Mouse (Mus musculus) stomach, embryonic 14.5 days (tissue): Measurements from ENCODE around the gene Gga1. TPM values are rescaled to one million over a fixed set of nuclear protein-coding genes. Genes with fewer than 3 reads are reported as not detected.
A peak's percentile ranks its signal among the peaks of the same experiment; 100 is the strongest.
"Not testable (repeated sequence)": the region's sequence is repeated elsewhere in the genome, so short reads cannot be mapped to it uniquely, and the experiment has no call there.

Experiments
- ATAC-seq: fragments of 200-750 bp; cut with Nextera tagmentation; 2 replicates; pipeline ENCODE4 v1.8.0; 2017; ENCODE audit warnings: low read depth, moderate TSS enrichment; ENCODE audit not compliant: insufficient number of reproducible peaks, insufficient read depth, low FRiP score
- H3K27ac ChIP-seq: fragments of 300-500 bp; sonication (generic); 2 replicates; pipeline ENCODE4 v1.5.1; 2014; ENCODE audit warnings: mild to moderate bottlenecking, low read length, moderate library complexity, mixed read lengths
- H3K27me3 ChIP-seq: fragments of 300-500 bp; sonication (generic); 2 replicates; pipeline ENCODE4 v1.6.1; 2014; ENCODE audit warnings: low read length, control low read depth, mixed read lengths; ENCODE audit not compliant: control insufficient read depth, insufficient read depth
- H3K36me3 ChIP-seq: fragments of 300-500 bp; sonication (generic); 2 replicates; pipeline ENCODE4 v1.6.1; 2014; ENCODE audit warnings: mild to moderate bottlenecking, control low read depth, low read length, moderate library complexity, mixed read lengths; ENCODE audit not compliant: control insufficient read depth, insufficient read depth
- H3K4me1 ChIP-seq: fragments of 300-500 bp; sonication (generic); 2 replicates; pipeline ENCODE4 v1.6.1; 2014; ENCODE audit warnings: low read length, control low read depth, mixed read lengths; ENCODE audit not compliant: control insufficient read depth, insufficient read depth
- H3K4me2 ChIP-seq: fragments of 300-500 bp; sonication (generic); replicated peaks from 2 replicates; pipeline ENCODE4 v1.6.1; 2014; ENCODE audit warnings: low read depth, low read length, control low read depth
- H3K4me3 ChIP-seq: fragments of 300-500 bp; sonication (generic); 2 replicates; pipeline ENCODE4 v1.5.1; 2014; ENCODE audit warnings: low read depth, low read length, control low read depth
- H3K9ac ChIP-seq: fragments of 300-500 bp; sonication (generic); replicated peaks from 2 replicates; pipeline ENCODE4 v1.6.1; 2014; ENCODE audit warnings: low read depth, mild to moderate bottlenecking, control low read depth, low read length, moderate library complexity, mixed read lengths
- H3K9me3 ChIP-seq: fragments of 300-500 bp; sonication (generic); 2 replicates; pipeline ENCODE4 v1.6.1; 2016; ENCODE audit warnings: low read depth, low read length, control low read depth; ENCODE audit not compliant: control insufficient read depth
- WGBS: fragments of 180-500 bp; shearing (Covaris S2); extraction: QIAGEN DNeasy Blood & Tissue Kit; methylation state at CpG from one replicate; pipeline ENCODE4 v1.1.7; 2014; 5-methylcytosine and 5-hydroxymethylcytosine counted together
- polyA plus RNA-seq: library from polyadenylated mRNA; unstranded; fragments of >200 nt; fragmentation: Nextera tagmentation; extraction: Ambion mirVana; gene quantifications from 2 replicates; pipeline ENCODE4 v1.2.1, GENCODE M21; 2014

Gga1 gene
- polyA plus RNA-seq, 1 experiment from 2014 or later: 38.2 TPM

- Histone ChIP-seq H3K27me3 (no peaks in the 10 kb centered on the region), H3K9me3 (no peaks in the 10 kb centered on the region), H3K36me3 (peaks cover 7% of the 10 kb centered on the region; the same call in 1 of the 2 replicates), H3K9ac (peak within 1 kb of the TSS; percentile 89), H3K4me1 (peaks cover 48% of the 10 kb centered on the region), H3K4me3 (peak within 1 kb of the TSS; percentile 70), H3K27ac (peak within 1 kb of the TSS; percentile 91), H3K4me2 (peak within 1 kb of the TSS; percentile 78)
- WGBS: under 1% methylated on average over 86 of the region's 86 CpGs
- peak; percentile 84 for ATAC-seq
Measured at GRCm38 (mm10) chr15:78842371-78843163, 34.4 kb upstream of the Gga1 start, which contains the start of gene Cdc42ep1. Gene Cdc42ep1 (plus strand): TSS chr15:78842624.

GRCm38 (mm10) chr15:78843581-78844469 is 33.2 kb upstream of the Gga1 start:
- peaks cover 18% of the 10 kb centered on the region; the same call in 1 of the 2 replicates for H3K36me3 ChIP-seq
- no peaks in the 10 kb centered on the region for H3K27me3 ChIP-seq
- 38% methylated on average over 21 of the region's 21 CpGs for WGBS
- H3K4me2 ChIP-seq: peak overlapping the region; percentile 78
- H3K4me3 ChIP-seq: peak overlapping the region; percentile 70
- ATAC-seq: no peak
- H3K9ac ChIP-seq: peak overlapping the region; percentile 89
- H3K9me3 ChIP-seq: no peaks in the 10 kb centered on the region
- H3K27ac ChIP-seq: peak overlapping the region; percentile 91
- H3K4me1 ChIP-seq: peaks cover 48% of the 10 kb centered on the region

- ATAC-seq: peak; percentile 28; the same call in 1 of the 2 replicates
- peak overlapping the region; percentile 91; the same call in 1 of the 2 replicates for H3K27ac ChIP-seq
- H3K27me3 ChIP-seq: no peaks in the 10 kb centered on the region
- WGBS: 26% methylated on average over 9 of the region's 9 CpGs
- H3K9me3 ChIP-seq: no peaks in the 10 kb centered on the region
- H3K4me1 ChIP-seq: peaks cover 41% of the 10 kb centered on the region
- 0 out of 2 replicates have a peak overlapping the region, but pooled peaks have one; percentile 89 for H3K9ac ChIP-seq
- H3K4me2 ChIP-seq: peak overlapping the region; percentile 78
- H3K4me3 ChIP-seq: peak overlapping the region; percentile 70
- H3K36me3 ChIP-seq: peaks cover 27% of the 10 kb centered on the region; the same call in 1 of the 2 replicates
Measured at GRCm38 (mm10) chr15:78844791-78845190, 32.2 kb upstream of the Gga1 start.

DNA sequence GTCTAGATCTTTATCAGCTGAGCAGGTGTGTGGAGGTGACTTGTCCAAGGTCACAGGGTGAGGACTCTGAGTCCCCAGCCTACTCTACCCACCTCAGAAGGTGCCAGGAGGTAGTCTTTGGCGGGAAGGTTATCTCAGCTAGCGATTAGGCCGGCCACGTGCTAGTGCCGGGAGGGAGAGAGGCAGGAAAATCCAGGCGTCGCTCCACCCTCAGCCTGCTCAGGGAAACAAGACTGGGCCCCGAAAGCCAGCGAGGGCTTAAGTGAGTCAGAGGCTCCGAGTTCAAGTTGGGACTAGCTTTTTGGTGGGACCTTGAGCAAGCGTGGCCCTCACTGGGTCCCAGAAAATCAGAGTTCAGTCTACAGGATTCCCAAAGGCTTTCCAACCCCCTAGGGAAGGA is 31.7 kb upstream of the Gga1 start:
- Histone ChIP-seq H3K9me3 (no peaks in the 10 kb centered on the region), H3K9ac (peak overlapping the region; percentile 18; the same call in 1 of the 2 replicates), H3K36me3 (peaks cover 27% of the 10 kb centered on the region; the same call in 1 of the 2 replicates), H3K27ac (peak overlapping the region; percentile 91), H3K4me2 (peak overlapping the region; percentile 78), H3K4me1 (peaks cover 36% of the 10 kb centered on the region), H3K4me3 (peak overlapping the region; percentile 70; the same call in 1 of the 2 replicates), H3K27me3 (no peaks in the 10 kb centered on the region)
- 47% methylated on average over 11 of the region's 11 CpGs for WGBS
- no peak for ATAC-seq

GRCm38 (mm10) chr15:78845867-78846266 is 31.1 kb upstream of the Gga1 start:
- peak overlapping the region; percentile 91 for H3K27ac ChIP-seq
- H3K27me3 ChIP-seq: no peaks in the 10 kb centered on the region
- H3K4me2 ChIP-seq: peak overlapping the region; percentile 78
- H3K36me3 ChIP-seq: peaks cover 27% of the 10 kb centered on the region; the same call in 1 of the 2 replicates
- no peak overlapping the region for H3K9ac ChIP-seq
- H3K4me3 ChIP-seq: 0 out of 2 replicates have a peak overlapping the region, but pooled peaks have one; percentile 70
- no peaks in the 10 kb centered on the region for H3K9me3 ChIP-seq
- 63% methylated on average over 8 of the region's 8 CpGs for WGBS
- peaks cover 36% of the 10 kb centered on the region for H3K4me1 ChIP-seq
- no peak for ATAC-seq

- Histone ChIP-seq H3K4me1 (peaks cover 37% of the 10 kb centered on the region), H3K4me3 (no peak overlapping the region), H3K9me3 (no peaks in the 10 kb centered on the region), H3K36me3 (peaks cover 27% of the 10 kb centered on the region; the same call in 1 of the 2 replicates), H3K27me3 (no peaks in the 10 kb centered on the region), H3K9ac (no peak overlapping the region), H3K4me2 (no peak overlapping the region), H3K27ac (peak overlapping the region; percentile 91; the same call in 1 of the 2 replicates)
- 76% methylated on average over 8 of the region's 8 CpGs for WGBS
- no peak for ATAC-seq
Measured at GRCm38 (mm10) chr15:78846352-78846751, 30.6 kb upstream of the Gga1 start.

- not testable (repeated sequence) for H3K4me3 ChIP-seq, H3K4me2 ChIP-seq, H3K27me3 ChIP-seq, ATAC-seq, H3K9me3 ChIP-seq, H3K9ac ChIP-seq
- H3K27ac ChIP-seq: peak overlapping the region; percentile 39; the same call in 1 of the 2 replicates
- peaks cover 36% of the 10 kb centered on the region for H3K4me1 ChIP-seq
- 73% methylated on average over 7 of the region's 7 CpGs for WGBS
- H3K36me3 ChIP-seq: peaks cover 27% of the 10 kb centered on the region; the same call in 1 of the 2 replicates
Measured at GRCm38 (mm10) chr15:78846805-78847204, 30.2 kb upstream of the Gga1 start.

DNA sequence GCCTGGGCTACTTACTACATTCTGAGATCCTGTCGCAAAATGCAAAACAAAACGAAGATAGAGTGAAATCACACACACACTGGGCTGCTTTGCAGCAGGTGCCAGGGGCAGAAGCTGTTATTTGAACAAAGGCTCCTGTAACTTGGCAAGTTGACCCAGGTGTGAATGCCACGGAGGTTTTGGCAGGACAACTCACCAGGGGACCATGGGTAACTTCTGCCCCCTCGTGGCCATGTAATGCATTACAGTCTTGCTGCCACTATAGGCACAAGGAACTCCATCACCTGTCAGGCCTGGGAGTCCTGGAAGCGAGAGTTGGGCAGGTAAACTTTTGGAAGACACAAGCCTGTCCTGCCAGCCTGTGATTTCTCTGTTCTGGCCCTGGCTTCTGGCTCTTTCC is 28.5 kb upstream of the Gga1 start:
- 25% methylated on average over 5 of the region's 5 CpGs for WGBS
- Histone ChIP-seq H3K9ac (no peak overlapping the region), H3K4me1 (peaks cover 35% of the 10 kb centered on the region), H3K27me3 (no peaks in the 10 kb centered on the region), H3K27ac (peak overlapping the region; percentile 72; the same call in 1 of the 2 replicates), H3K4me2 (no peak overlapping the region), H3K36me3 (peaks cover 27% of the 10 kb centered on the region; the same call in 1 of the 2 replicates), H3K9me3 (no peaks in the 10 kb centered on the region), H3K4me3 (no peak overlapping the region)
- ATAC-seq: no peak
